In genomic region chr12:46194173-46194572, GRCm38 (mm10) we compare ENCODE assay signal across 26 mouse cellular contexts.
"Had no signal": no experiment of that assay in that cellular context is flagged by ENCODE, and none has a peak within 500 bp of the region (broad histone marks: within the 10 kb centered on the region; RNA-seq: fewer than 3 reads in every experiment).

No protein-coding gene starts in this region.

- H3K4me1 ChIP-seq: embryonic facial prominence, embryonic 10.5 days; embryonic facial prominence, embryonic 12.5 days; embryonic facial prominence, embryonic 13.5 days; embryonic facial prominence, embryonic 15.5 days; forebrain, embryonic 10.5 days; forebrain, embryonic 12.5 days; forebrain, embryonic 13.5 days; forebrain, embryonic 15.5 days; heart, embryonic 10.5 days had no signal

- H3K4me2 ChIP-seq: embryonic facial prominence, embryonic 12.5 days; embryonic facial prominence, embryonic 13.5 days; embryonic facial prominence, embryonic 15.5 days; forebrain, embryonic 12.5 days; forebrain, embryonic 13.5 days; forebrain, embryonic 15.5 days had no signal

- ATAC-seq: forebrain, embryonic 13.5 days; forebrain, embryonic 14.5 days; forebrain, embryonic 15.5 days; forebrain, embryonic 16.5 days; forebrain, postnatal 0 days had no signal

- H3K36me3 ChIP-seq: embryonic facial prominence, embryonic 10.5 days; embryonic facial prominence, embryonic 12.5 days; embryonic facial prominence, embryonic 13.5 days; embryonic facial prominence, embryonic 15.5 days; forebrain, embryonic 10.5 days; forebrain, embryonic 12.5 days; forebrain, embryonic 15.5 days; heart, embryonic 10.5 days had no signal

- H3K27ac ChIP-seq: embryonic facial prominence, embryonic 10.5 days; embryonic facial prominence, embryonic 12.5 days; embryonic facial prominence, embryonic 13.5 days; embryonic facial prominence, embryonic 15.5 days; forebrain, embryonic 10.5 days; forebrain, embryonic 12.5 days; forebrain, embryonic 13.5 days; forebrain, embryonic 15.5 days; gastrocnemius, adult 2 months; heart, adult 2 months; heart, embryonic 10.5 days had no signal

- H3K4me3 ChIP-seq: embryonic facial prominence, embryonic 10.5 days; embryonic facial prominence, embryonic 12.5 days; embryonic facial prominence, embryonic 13.5 days; embryonic facial prominence, embryonic 15.5 days; erythroblast, embryonic 14.5 days; forebrain, embryonic 10.5 days; forebrain, embryonic 12.5 days; forebrain, embryonic 13.5 days; forebrain, embryonic 15.5 days; gastrocnemius, adult 2 months; heart, adult 2 months; heart, embryonic 10.5 days had no signal

- DNase-seq: cerebellum, adult 9-11 months; cerebellum, postnatal 10 days; cerebellum, postnatal 14 days; cerebellum, postnatal 25 days; cerebellum, postnatal 36 days; embryo, embryonic 11 days; forebrain, postnatal 0 days; gastrocnemius, adult 2 months; gastrocnemius, postnatal 10 days; gastrocnemius, postnatal 14 days; gastrocnemius, postnatal 25 days; heart, adult 11 months; heart, adult 18-20 months; heart, adult 2 months had no signal

- H3K9me3 ChIP-seq: embryonic facial prominence, embryonic 10.5 days; embryonic facial prominence, embryonic 12.5 days; embryonic facial prominence, embryonic 13.5 days; embryonic facial prominence, embryonic 15.5 days; forebrain, embryonic 10.5 days; forebrain, embryonic 12.5 days; forebrain, embryonic 13.5 days; forebrain, embryonic 15.5 days; heart, embryonic 10.5 days had no signal

- H3K9ac ChIP-seq: embryonic facial prominence, embryonic 12.5 days; embryonic facial prominence, embryonic 13.5 days; embryonic facial prominence, embryonic 15.5 days; forebrain, embryonic 12.5 days; forebrain, embryonic 13.5 days; forebrain, embryonic 15.5 days; forebrain, postnatal 0 days had no signal

- H3K27me3 ChIP-seq: embryonic facial prominence, embryonic 12.5 days; embryonic facial prominence, embryonic 13.5 days; embryonic facial prominence, embryonic 15.5 days; forebrain, embryonic 12.5 days; forebrain, embryonic 13.5 days; forebrain, embryonic 15.5 days had no signal
